Mouse (Mus musculus) CH12.LX (cell line): ENCODE data around the gene Cops2.

ENCODE experiments used
- BHLHE40 ChIP-seq: IDR thresholded peaks from 2 replicates; pipeline ENCODE4 v1.6.1; 2011; ENCODE audit warnings: mild to moderate bottlenecking, low read depth, low read length, improper control_type of control experiment
- CHD1 ChIP-seq: IDR thresholded peaks from 2 replicates; pipeline ENCODE4 v1.6.1; 2012; ENCODE audit warnings: low read depth, low read length, improper control_type of control experiment, inconsistent platforms
- CHD2 ChIP-seq: IDR thresholded peaks from 2 replicates; pipeline ENCODE4 v1.6.1; 2011; ENCODE audit warnings: low read length, improper control_type of control experiment
- CTCF ChIP-seq, 2 experiments: IDR thresholded peaks in 1 of 2; conservative IDR thresholded peaks in 1 of 2; 2 replicates each; pipeline ENCODE4 v1.5.1; 2011 to 2012; ENCODE audit warnings: low read depth in 2 of 2, low read length in 2 of 2, improper control_type of control experiment in 1 of 2, inconsistent platforms in 1 of 2, mild to moderate bottlenecking in 1 of 2, moderate library complexity in 1 of 2
- E2F4 ChIP-seq: IDR thresholded peaks from 2 replicates; pipeline ENCODE4 v1.6.1; 2011; ENCODE audit warnings: low read depth, low read length, improper control_type of control experiment; ENCODE audit not compliant: insufficient replicate concordance
- EP300 ChIP-seq: IDR thresholded peaks from 2 replicates; pipeline ENCODE4 v1.6.1; 2011; ENCODE audit warnings: low read length, improper control_type of control experiment
- NELFE ChIP-seq: IDR thresholded peaks from 2 replicates; pipeline ENCODE4 v1.6.1; 2011; ENCODE audit warnings: low read depth, low read length, improper control_type of control experiment
- POLR2A ChIP-seq: IDR thresholded peaks from 2 replicates; pipeline ENCODE4 v1.6.1; 2011; ENCODE audit warnings: low read depth, mild to moderate bottlenecking, improper control_type of control experiment, low read length
- TCF12 ChIP-seq: IDR thresholded peaks from 2 replicates; pipeline ENCODE4 v1.6.1; 2014; ENCODE audit warnings: low read depth, mild to moderate bottlenecking, inconsistent platforms, low read length, improper control_type of control experiment
- USF1 ChIP-seq: IDR thresholded peaks from 2 replicates; pipeline ENCODE4 v1.6.1; 2014; ENCODE audit warnings: low read depth, mild to moderate bottlenecking, inconsistent platforms, low read length, improper control_type of control experiment
- ZMIZ1 ChIP-seq: IDR thresholded peaks from 2 replicates; pipeline ENCODE4 v1.6.1; 2012; ENCODE audit warnings: low read depth, mild to moderate bottlenecking, inconsistent platforms, low read length, improper control_type of control experiment
- ZNF384 ChIP-seq: IDR thresholded peaks from 2 replicates; pipeline ENCODE4 v1.6.1; 2012; ENCODE audit warnings: low read depth, low read length, improper control_type of control experiment, inconsistent platforms

DNA sequence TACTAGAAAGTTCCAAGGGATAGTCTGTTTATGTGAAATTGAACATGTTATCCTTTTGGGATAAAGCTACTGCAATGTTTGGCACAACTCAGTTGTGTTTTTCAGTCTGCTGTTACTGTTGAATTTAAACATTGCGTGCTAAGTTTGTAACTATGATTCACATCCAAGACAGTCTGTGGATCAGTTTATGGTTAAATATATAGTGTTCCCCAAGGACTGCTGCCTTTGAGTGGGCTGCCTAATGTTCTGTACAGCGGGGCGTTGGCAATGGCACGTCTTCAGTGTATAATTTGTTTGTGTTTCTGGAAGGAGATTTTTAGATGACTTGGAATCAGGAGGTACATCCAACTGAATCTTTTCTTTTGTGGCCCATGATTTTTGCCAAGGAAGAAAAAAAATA is 36.2 kb upstream of the Cops2 start:
- TF ChIP-seq EP300 (no peak), TCF12 (no peak), USF1 (no peak), ZMIZ1 (no peak), CTCF (conservative IDR thresholded peaks at IDR 0.05 in 1 of 2, IDR thresholded peaks at IDR 0.05 in 1 of 2; ENCODE audit: low read depth in 2 of 2, low read length in 2 of 2) (no peak), BHLHE40 (no peak), ZNF384 (no peak), CHD2 (no peak), E2F4 (no peak), POLR2A (no peak), CHD1 (no peak), NELFE (no peak)
